Mouse (Mus musculus): ENCODE data around the gene Cdk6.

DNA sequence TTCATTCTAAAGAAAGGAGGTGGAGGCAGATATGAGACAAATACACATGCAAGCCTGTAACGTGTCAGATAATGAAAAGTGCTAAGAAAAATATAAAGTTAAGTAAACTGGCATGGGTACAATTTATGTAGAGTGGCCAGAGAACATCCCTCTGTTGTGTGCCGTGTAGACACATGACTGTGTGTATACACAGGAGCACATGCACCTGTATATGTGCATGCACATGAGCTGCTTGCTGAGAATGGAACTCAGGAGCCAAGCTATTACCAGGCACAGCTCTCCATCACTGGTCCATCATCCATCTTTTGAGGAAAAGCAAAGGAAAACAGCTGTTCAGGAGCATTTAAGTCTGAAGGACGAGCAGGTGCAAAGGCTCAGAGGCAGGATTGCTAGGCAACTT lies 10.4 kb upstream of the Cdk6 start:
- no peak for TF ChIP-seq POLR2A (IDR thresholded peaks at IDR 0.05; ENCODE audit: borderline replicate concordance, low read depth, low read length)
- no peak for TF ChIP-seq CTCF (IDR thresholded peaks at IDR 0.05; ENCODE audit: low read depth, low read length)
